32 mouse cellular contexts compared by ENCODE assay signal in genomic region chr6:53937143-53938134, GRCm38 (mm10). TPM values are rescaled to one million over a fixed set of nuclear protein-coding genes. Genes with fewer than 3 reads are reported as not detected.
DNase-seq lines count a peak whose midpoint lies in the region; ATAC-seq and TF ChIP-seq lines count a peak whose summit lies in the region.
"Had no signal": no experiment of that assay in that cellular context is flagged by ENCODE, and none has a peak within 500 bp of the region (broad histone marks: within the 10 kb centered on the region; RNA-seq: fewer than 3 reads in every experiment).

No protein-coding gene starts in this region.

- ATAC-seq in heart, embryonic 14.5 days (ENCODE audit: insufficient number of reproducible peaks, insufficient read depth, low FRiP score, low read depth): no peak
- ATAC-seq in midbrain, embryonic 11.5 days (ENCODE audit: low FRiP score): no peak
- no peak for ATAC-seq in midbrain, postnatal 0 days (ENCODE audit: low FRiP score)
- no peak for ATAC-seq in erythroblast, adult 5-6 weeks (replicated peaks; ENCODE audit: low FRiP score, poor library complexity, severe bottlenecking)
- ATAC-seq in forebrain, embryonic 11.5 days (replicated peaks; ENCODE audit: low FRiP score): no peak
- ATAC-seq: forebrain, embryonic 14.5 days; hindbrain, embryonic 16.5 days; midbrain, embryonic 13.5 days had no signal

- no peak overlapping the region for H3K27ac ChIP-seq in heart, embryonic 14.5 days (replicated peaks in 1 of 2; ENCODE audit: control insufficient read depth in 1 of 2, insufficient read depth in 1 of 2, low read depth in 2 of 2, low read length in 2 of 2)
- H3K27ac ChIP-seq in midbrain, embryonic 11.5 days (ENCODE audit: low read depth, low read length): no peak overlapping the region
- H3K27ac ChIP-seq in midbrain, postnatal 0 days (ENCODE audit: low read depth, low read length): no peak overlapping the region
- H3K27ac ChIP-seq in small intestine, adult 2 months (ENCODE audit: insufficient read depth, low read depth, low read length): 0 out of 2 replicates have a peak overlapping the region, but pooled peaks have one; percentile 7
- no peak overlapping the region for H3K27ac ChIP-seq in forebrain, embryonic 11.5 days (ENCODE audit: low read depth, low read length)
- H3K27ac ChIP-seq: embryonic facial prominence, embryonic 12.5 days; gastrocnemius, adult 2 months; hindbrain, embryonic 10.5 days; midbrain, embryonic 13.5 days had no signal

- no peak for DNase-seq in heart, adult 11 months
- DNase-seq in midbrain, embryonic 11.5 days (ENCODE audit: low spot score, missing footprints): peak; percentile 72
- no peak for DNase-seq in midbrain, postnatal 0 days (ENCODE audit: low spot score)
- no peak for DNase-seq in layer of hippocampus, adult 9-10 months (ENCODE audit: low spot score)
- no peak for DNase-seq in forebrain, embryonic 11.5 days (ENCODE audit: low spot score)
- DNase-seq: adrenal gland, postnatal 10 days; cerebellum, adult 2 months; cerebellum, postnatal 25 days; gastrocnemius, adult 2 months; heart, postnatal 10 days; kidney, adult 18-20 months; kidney, postnatal 14 days; liver; right cerebral cortex, postnatal 25 days had no signal

- no peak overlapping the region for H3K9ac ChIP-seq in heart, embryonic 14.5 days (ENCODE audit: low read length)
- H3K9ac ChIP-seq in midbrain, embryonic 11.5 days (ENCODE audit: low read length): no peak overlapping the region
- no peak overlapping the region for H3K9ac ChIP-seq in midbrain, postnatal 0 days (replicated peaks; ENCODE audit: low read length, poor library complexity, severe bottlenecking)
- no peak overlapping the region for H3K9ac ChIP-seq in forebrain, embryonic 11.5 days (ENCODE audit: low read length)
- H3K9ac ChIP-seq: embryonic facial prominence, embryonic 12.5 days; midbrain, embryonic 13.5 days had no signal

- 0 out of 2 replicates have a peak overlapping the region, but pooled peaks have one; percentile 4 for H3K4me2 ChIP-seq in heart, embryonic 14.5 days (ENCODE audit: low read length)
- H3K4me2 ChIP-seq in midbrain, embryonic 11.5 days: no peak overlapping the region
- no peak overlapping the region for H3K4me2 ChIP-seq in midbrain, postnatal 0 days (ENCODE audit: low read depth, low read length, poor library complexity, severe bottlenecking)
- no peak overlapping the region for H3K4me2 ChIP-seq in forebrain, embryonic 11.5 days (ENCODE audit: low read depth, low read length, severe bottlenecking)
- H3K4me2 ChIP-seq: embryonic facial prominence, embryonic 12.5 days; heart, embryonic 11.5 days; midbrain, embryonic 13.5 days had no signal

- H3K4me3 ChIP-seq in heart, embryonic 14.5 days (ENCODE audit: control insufficient read depth in 1 of 2, insufficient read depth in 1 of 2, low read depth in 1 of 2, low read length in 2 of 2): no peak overlapping the region
- H3K4me3 ChIP-seq in midbrain, embryonic 11.5 days (ENCODE audit: low read depth, low read length): no peak overlapping the region
- no peak overlapping the region for H3K4me3 ChIP-seq in midbrain, postnatal 0 days (ENCODE audit: low read depth, low read length)
- H3K4me3 ChIP-seq in small intestine, adult 2 months (ENCODE audit: low read depth, low read length): no peak overlapping the region
- no peak overlapping the region for H3K4me3 ChIP-seq in forebrain, embryonic 11.5 days (ENCODE audit: low read depth, low read length)
- H3K4me3 ChIP-seq: embryonic facial prominence, embryonic 12.5 days; erythroblast, embryonic 14.5 days; gastrocnemius, adult 2 months; hindbrain, embryonic 10.5 days; midbrain, embryonic 13.5 days had no signal

- 60% methylated on average over 15 of the region's 15 CpGs for WGBS in heart, embryonic 14.5 days
- 83% methylated on average over 15 of the region's 15 CpGs for WGBS in midbrain, embryonic 11.5 days
- 77% methylated on average over 15 of the region's 15 CpGs for WGBS in midbrain, postnatal 0 days
- 46% methylated on average over 15 of the region's 15 CpGs for WGBS in small intestine, adult 2 months
- 81% methylated on average over 15 of the region's 15 CpGs for WGBS in forebrain, embryonic 11.5 days

- peaks cover 10 to 24% of the 10 kb centered on the region in 2 experiments for H3K4me1 ChIP-seq in heart, embryonic 14.5 days (ENCODE audit: control insufficient read depth in 2 of 2, insufficient read depth in 2 of 2, low read length in 2 of 2)
- peaks cover 8% of the 10 kb centered on the region; the same call in 1 of the 2 replicates for H3K4me1 ChIP-seq in midbrain, embryonic 11.5 days (ENCODE audit: control insufficient read depth, insufficient read depth, low read length)
- no peaks in the 10 kb centered on the region for H3K4me1 ChIP-seq in midbrain, postnatal 0 days (ENCODE audit: insufficient read depth, low read length)
- peaks cover 14% of the 10 kb centered on the region; the same call in 1 of the 2 replicates for H3K4me1 ChIP-seq in small intestine, adult 2 months (ENCODE audit: control insufficient read depth, insufficient read depth, insufficient read length, low read length)
- no peaks in the 10 kb centered on the region for H3K4me1 ChIP-seq in forebrain, embryonic 11.5 days (replicated peaks; ENCODE audit: control insufficient read depth, insufficient read depth, low read length)

- TF ChIP-seq CTCF in midbrain, postnatal 0 days (IDR thresholded peaks at IDR 0.05): no peak
- no peak for TF ChIP-seq CTCF in small intestine, adult 2 months (IDR thresholded peaks at IDR 0.05; ENCODE audit: extremely low read depth, insufficient read length, insufficient replicate concordance, low read depth, low read length)

- no peaks in the 10 kb centered on the region for H3K9me3 ChIP-seq in heart, embryonic 14.5 days (ENCODE audit: control insufficient read depth, low read length)
- H3K9me3 ChIP-seq in midbrain, embryonic 11.5 days (ENCODE audit: control insufficient read depth, low read length): no peaks in the 10 kb centered on the region
- no peaks in the 10 kb centered on the region for H3K9me3 ChIP-seq in midbrain, postnatal 0 days (ENCODE audit: low read length)
- H3K9me3 ChIP-seq in forebrain, embryonic 11.5 days (ENCODE audit: control insufficient read depth, low read length): no peaks in the 10 kb centered on the region
- H3K9me3 ChIP-seq: embryonic facial prominence, embryonic 12.5 days; hindbrain, embryonic 10.5 days; midbrain, embryonic 13.5 days had no signal

- no peak for TF ChIP-seq POLR2A in small intestine, adult 2 months (IDR thresholded peaks at IDR 0.05; ENCODE audit: low read depth, low read length)

- no peaks in the 10 kb centered on the region for H3K36me3 ChIP-seq in heart, embryonic 14.5 days (ENCODE audit: control insufficient read depth, insufficient read depth, low read length)
- H3K36me3 ChIP-seq in midbrain, embryonic 11.5 days (ENCODE audit: control insufficient read depth, insufficient read depth, low read length): no peaks in the 10 kb centered on the region
- no peaks in the 10 kb centered on the region for H3K36me3 ChIP-seq in midbrain, postnatal 0 days (ENCODE audit: insufficient read depth, low read length)
- H3K36me3 ChIP-seq in small intestine, adult 2 months (ENCODE audit: control insufficient read depth, insufficient read depth, low read length): no peaks in the 10 kb centered on the region
- no peaks in the 10 kb centered on the region for H3K36me3 ChIP-seq in forebrain, embryonic 11.5 days (ENCODE audit: control insufficient read depth, insufficient read depth, low read length)
- H3K36me3 ChIP-seq: embryonic facial prominence, embryonic 12.5 days; hindbrain, embryonic 10.5 days; midbrain, embryonic 13.5 days had no signal

- H3K27me3 ChIP-seq in heart, embryonic 14.5 days (ENCODE audit: control insufficient read depth, insufficient read depth, low read length): no peaks in the 10 kb centered on the region
- H3K27me3 ChIP-seq in midbrain, embryonic 11.5 days (ENCODE audit: control insufficient read depth, insufficient read depth, low read length): no peaks in the 10 kb centered on the region; the same call in 1 of the 2 replicates
- H3K27me3 ChIP-seq in midbrain, postnatal 0 days (ENCODE audit: insufficient read depth, low read length): no peaks in the 10 kb centered on the region
- H3K27me3 ChIP-seq in small intestine, adult 2 months (ENCODE audit: control insufficient read depth, insufficient read depth, low read length): no peaks in the 10 kb centered on the region
- no peaks in the 10 kb centered on the region for H3K27me3 ChIP-seq in forebrain, embryonic 11.5 days (ENCODE audit: control insufficient read depth, insufficient read depth, low read length)
- H3K27me3 ChIP-seq: embryonic facial prominence, embryonic 12.5 days had no signal

RNA-seq across cellular contexts. Expression of gene Cpvl, which starts 41.0 kb away (rescaled TPM):
- not detected in 2 replicates for polyA plus RNA-seq in heart, embryonic 14.5 days (2014; fragmentation: Nextera tagmentation; extraction: Ambion mirVana)
- 0.11 TPM in 1 of 2 replicates, not detected in the other for polyA plus RNA-seq in midbrain, embryonic 11.5 days (2014; fragmentation: Nextera tagmentation; extraction: Ambion mirVana)
- not detected in 2 replicates for total RNA-seq in midbrain, postnatal 0 days (2014; rRNA removed)
- 0.10 TPM in 1 of 2 replicates, not detected in the other for polyA plus RNA-seq in midbrain, postnatal 0 days (2015; fragmentation: Nextera tagmentation; extraction: Ambion mirVana)
- polyA plus RNA-seq in small intestine, adult 2 months (2012; rRNA removed): 0.10 TPM in 1 of 2 replicates, not detected in the other
- not detected in 2 replicates for total RNA-seq in erythroblast, adult 5-6 weeks (2015; ENCODE audit: low replicate concordance)
- total RNA-seq in erythroblast, adult 5-6 weeks (2017; ENCODE audit: low replicate concordance): not detected in 2 replicates
- polyA plus RNA-seq in forebrain, embryonic 11.5 days (2014; fragmentation: Nextera tagmentation; extraction: Ambion mirVana): 0.12 TPM in 1 of 2 replicates, not detected in the other
- total RNA-seq: adrenal gland, postnatal 10 days; gastrocnemius, adult 2 months; heart, postnatal 10 days; layer of hippocampus, adult 8-10 months; left cerebral cortex, postnatal 36 days; megakaryocyte, adult 5-6 weeks had no signal
- polyA plus RNA-seq: embryonic facial prominence, embryonic 12.5 days; erythroblast, embryonic 14.5 days; forebrain, embryonic 14.5 days; frontal cortex, adult 2 months; gonadal fat pad, adult 2 months; heart, embryonic 11.5 days; liver, embryonic 16.5 days; midbrain, embryonic 13.5 days; neural tube, embryonic 11.5 days; thymus, postnatal 0 days had no signal
